Mouse (Mus musculus) heart, embryonic 14.5 days (tissue): ENCODE measurements at regions not wholly inside any gene's neighbourhood (a gene's known extent, or its start where the extent isn't known, plus 50 kb on each side); places are given as distances from the start of the nearest gene placed in this dataset. TPM values are rescaled to one million over a fixed set of nuclear protein-coding genes. Genes with fewer than 3 reads are reported as not detected.

Source experiments
- microRNA-seq: library from miRNA; unstranded; fragments of <30 nt; microRNA quantifications from one replicate; pipeline ENCODE4, GENCODE M21; 2016

Small RNAs in the stretch of these regions (microRNA-seq; reads per million reads assigned to microRNA genes)
- not detected for gene Gm23255
